Mouse (Mus musculus) liver, adult 10 weeks (tissue): ENCODE measurements around the gene Cdkn2aipnl. TPM values are rescaled to one million over a fixed set of nuclear protein-coding genes. Genes with fewer than 3 reads are reported as not detected.

ENCODE experiments used
- polyA plus RNA-seq: library from polyadenylated mRNA; stranded (reverse); fragments of 350-450 nt; fragmentation: Illumina TruSeq; extraction: RNeasy Lipid Tissue Mini Kit (QIAGEN cat#74804); gene quantifications from one replicate; pipeline ENCODE4 v1.2.3, GENCODE M21; 2014; ENCODE audit warnings: low read depth, low replicate concordance

Gene Cdkn2aipnl
- 12.9 TPM for polyA plus RNA-seq

GRCm38 (mm10) chr11:51967443-51968401, at the start of gene Cdkn2aipnl:
Gene Cdkn2aipnl, plus strand, starts transcription at chr11:51967661.

DNA sequence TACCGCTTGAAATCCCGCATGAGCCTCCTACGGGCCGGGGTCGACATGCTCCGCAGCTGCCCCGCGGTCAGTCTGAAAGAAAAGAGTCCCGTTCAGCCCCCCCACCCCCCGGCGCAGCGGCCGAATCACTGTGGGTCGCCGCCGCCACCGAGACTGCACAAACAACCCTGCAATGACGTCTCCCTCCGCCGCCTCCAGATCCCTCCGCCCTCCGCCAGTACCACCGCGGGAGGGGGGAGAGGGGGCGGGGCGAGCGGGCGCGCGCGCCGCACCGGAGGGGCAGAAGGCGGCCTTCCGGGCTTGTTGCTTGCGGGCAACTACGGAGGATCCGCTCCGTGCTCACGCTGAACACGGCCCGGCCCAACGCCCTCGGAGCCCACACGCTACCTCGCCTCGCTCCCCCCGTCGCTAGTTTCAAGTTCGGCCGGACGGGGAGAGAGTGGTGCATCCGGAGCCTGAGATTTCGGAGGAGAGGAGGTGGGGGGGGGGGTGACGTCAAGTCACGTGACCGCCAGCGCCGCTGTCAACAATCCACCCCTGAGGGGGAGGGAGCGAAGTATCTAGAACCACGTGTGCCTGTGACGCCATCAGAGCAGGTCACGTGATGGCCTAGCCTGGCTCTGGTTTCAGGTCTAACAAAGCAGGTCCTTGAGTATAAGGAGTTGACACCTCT, 33.0 kb downstream of the Cdkn2aipnl start, which contains the start of gene Ube2b:
Ube2b (minus strand) TSS at position 473 of the 673 bp plus-strand sequence.

DNA sequence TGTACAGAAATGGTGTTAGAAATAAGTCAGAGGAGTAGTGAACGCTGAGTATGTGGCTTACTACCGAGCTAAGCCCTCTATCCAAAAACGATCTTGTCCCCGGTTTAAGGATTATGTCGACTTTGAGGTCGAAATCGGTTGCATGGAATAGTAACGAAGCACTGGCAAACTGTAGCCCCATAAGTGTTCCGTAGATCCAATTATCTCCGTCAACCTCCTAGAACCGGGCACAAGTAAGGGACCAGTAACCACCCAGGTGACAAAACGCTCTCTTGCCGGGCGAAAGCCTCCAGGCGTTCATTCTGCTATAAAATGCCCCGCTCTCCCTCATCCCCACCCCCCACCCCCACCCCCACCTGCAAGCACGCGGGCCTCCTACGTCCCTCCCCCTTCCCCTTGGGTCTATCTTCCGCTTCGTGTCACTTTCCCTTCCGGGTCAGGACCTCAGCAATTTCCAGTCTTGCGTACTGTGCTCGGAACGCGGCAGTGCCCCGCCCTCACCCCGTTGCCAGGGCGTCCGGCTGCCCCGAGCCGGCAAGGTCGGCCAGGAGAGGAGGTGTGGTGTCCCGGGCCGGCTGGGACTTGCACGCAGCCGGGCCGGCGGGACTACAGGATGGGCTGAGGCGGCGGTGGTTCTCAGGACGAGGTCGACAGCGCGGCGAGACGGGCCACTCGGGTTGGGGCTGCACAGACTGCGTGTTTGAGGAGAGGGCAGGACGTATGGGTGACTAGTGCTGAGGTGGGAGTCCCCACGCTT, 36.5 kb downstream of the Cdkn2aipnl start, which contains the start of gene Cdkl3:
Cdkl3 (plus strand) TSS at position 450 of the 757 bp plus-strand sequence.

Other genes with a start within 250 kb of the Cdkn2aipnl start
- 82.0 TPM for gene Sec24a, start 204.0 kb upstream of the Cdkn2aipnl start, polyA plus RNA-seq
- gene Sar1b, start 204.0 kb upstream of the Cdkn2aipnl start, polyA plus RNA-seq, result 610 TPM
- 2.0 TPM for gene Jade2, start 110.0 kb upstream of the Cdkn2aipnl start, polyA plus RNA-seq
- gene Ube2b, start 33.1 kb downstream of the Cdkn2aipnl start, polyA plus RNA-seq, result 259 TPM
- gene Cdkl3, start 36.6 kb downstream of the Cdkn2aipnl start, polyA plus RNA-seq, result 0.90 TPM
- 59.2 TPM for gene Ppp2ca, start 131.0 kb downstream of the Cdkn2aipnl start, polyA plus RNA-seq
- not detected for gene Olfr1373, start 177.9 kb downstream of the Cdkn2aipnl start, polyA plus RNA-seq
- gene Olfr1371, start 246.3 kb downstream of the Cdkn2aipnl start, polyA plus RNA-seq, result not detected